Mouse (Mus musculus): ENCODE measurements around the gene Arpin. TPM values are rescaled to one million over a fixed set of nuclear protein-coding genes. Genes with fewer than 3 reads are reported as not detected.

Gene Arpin
- polyA plus RNA-seq (2011; ENCODE audit: insufficient read length, low read depth, missing spikeins): 31.1 and 43.8 TPM in 2 replicates

GRCm38 (mm10) chr7:79934862-79935510, at the start of gene Arpin:
Gene Arpin (minus strand): TSS chr7:79935359.
- H3K4me1 ChIP-seq (ENCODE audit: control insufficient read depth, insufficient read depth, low read length): no peaks in the 10 kb centered on the region; the same call in 1 of the 2 replicates

GRCm38 (mm10) chr7:79975316-79975715, 40.2 kb upstream of the Arpin start:
- no peak for TF ChIP-seq CTCF (IDR thresholded peaks at IDR 0.05; ENCODE audit: borderline replicate concordance, insufficient read depth, low read length)
- no peak for TF ChIP-seq POLR2A (IDR thresholded peaks at IDR 0.05; ENCODE audit: low read depth, low read length)
- no peak overlapping the region for H3K27ac ChIP-seq (ENCODE audit: insufficient read depth, low read length)
- no peak overlapping the region for H3K4me3 ChIP-seq (ENCODE audit: insufficient read depth, low read length)
- H3K4me1 ChIP-seq (ENCODE audit: control insufficient read depth, insufficient read depth, low read length): no peaks in the 10 kb centered on the region

More at GRCm38 (mm10) chr7:79934862-79935510, at the start of gene Arpin:
- Histone ChIP-seq H3K27ac (ENCODE audit: insufficient read depth, low read length) (peak within 1 kb of the TSS; percentile 58), H3K4me3 (ENCODE audit: insufficient read depth, low read length) (peak within 1 kb of the TSS; percentile 53)
- TF ChIP-seq POLR2A (IDR thresholded peaks at IDR 0.05; ENCODE audit: low read depth, low read length): peak; percentile 65
- no peak for TF ChIP-seq CTCF (IDR thresholded peaks at IDR 0.05; ENCODE audit: borderline replicate concordance, insufficient read depth, low read length)

DNA sequence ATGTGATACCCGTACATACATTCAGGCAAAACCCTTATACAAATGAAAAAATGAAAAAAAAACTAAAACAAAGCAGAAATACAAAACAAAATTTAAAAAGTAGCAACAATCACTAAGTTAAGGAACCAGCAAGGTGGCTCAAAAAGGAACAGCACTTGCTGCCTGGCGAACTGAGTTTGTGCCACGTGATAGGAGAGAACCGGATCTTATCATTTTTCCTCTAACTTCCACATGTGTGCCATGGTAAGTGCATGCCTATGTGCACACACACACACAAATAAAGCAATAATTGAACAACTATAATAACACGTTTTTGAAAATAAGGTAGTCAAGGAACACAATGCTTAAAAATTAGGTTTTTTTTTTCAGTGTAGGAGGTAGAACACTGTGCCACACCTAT, 37.0 kb upstream of the Arpin start:
- Histone ChIP-seq H3K4me1 (ENCODE audit: control insufficient read depth, insufficient read depth, low read length) (no peaks in the 10 kb centered on the region), H3K27ac (ENCODE audit: insufficient read depth, low read length) (no peak overlapping the region), H3K4me3 (ENCODE audit: insufficient read depth, low read length) (no peak overlapping the region)
- TF ChIP-seq POLR2A (IDR thresholded peaks at IDR 0.05; ENCODE audit: low read depth, low read length) (no peak), CTCF (IDR thresholded peaks at IDR 0.05; ENCODE audit: borderline replicate concordance, insufficient read depth, low read length) (no peak)

DNA sequence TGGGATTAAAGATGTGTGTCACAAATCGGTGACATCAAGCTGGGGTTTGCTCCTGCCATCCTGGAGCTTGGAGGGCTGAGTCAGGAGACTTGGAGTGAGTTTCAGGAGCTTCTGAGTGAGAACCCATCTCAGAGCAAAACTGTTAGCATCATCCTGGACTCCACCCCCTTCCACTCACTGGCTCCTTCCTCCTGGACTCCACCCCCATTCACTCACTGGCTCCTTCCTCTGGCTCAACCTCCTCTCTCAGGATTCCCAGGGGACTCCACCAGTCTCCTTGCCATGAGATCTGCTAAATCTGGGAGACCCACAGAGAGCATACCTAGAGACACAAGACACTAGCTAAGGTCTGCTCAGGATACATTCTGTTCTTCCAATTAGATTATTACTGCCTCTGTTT, 35.2 kb upstream of the Arpin start:
- Histone ChIP-seq H3K4me3 (ENCODE audit: insufficient read depth, low read length) (no peak overlapping the region), H3K4me1 (ENCODE audit: control insufficient read depth, insufficient read depth, low read length) (no peaks in the 10 kb centered on the region), H3K27ac (ENCODE audit: insufficient read depth, low read length) (no peak overlapping the region)
- TF ChIP-seq CTCF (IDR thresholded peaks at IDR 0.05; ENCODE audit: borderline replicate concordance, insufficient read depth, low read length): no peak
- TF ChIP-seq POLR2A (IDR thresholded peaks at IDR 0.05; ENCODE audit: low read depth, low read length): no peak

- Histone ChIP-seq H3K4me3 (ENCODE audit: insufficient read depth, low read length) (no peak overlapping the region), H3K27ac (ENCODE audit: insufficient read depth, low read length) (no peak overlapping the region), H3K4me1 (ENCODE audit: control insufficient read depth, insufficient read depth, low read length) (no peaks in the 10 kb centered on the region)
- TF ChIP-seq POLR2A (IDR thresholded peaks at IDR 0.05; ENCODE audit: low read depth, low read length) (no peak), CTCF (IDR thresholded peaks at IDR 0.05; ENCODE audit: borderline replicate concordance, insufficient read depth, low read length) (no peak)
Observed at GRCm38 (mm10) chr7:79968326-79968725, 33.2 kb upstream of the Arpin start.

- Histone ChIP-seq H3K4me3 (ENCODE audit: insufficient read depth, low read length) (no peak overlapping the region), H3K27ac (ENCODE audit: insufficient read depth, low read length) (no peak overlapping the region), H3K4me1 (ENCODE audit: control insufficient read depth, insufficient read depth, low read length) (no peaks in the 10 kb centered on the region)
- TF ChIP-seq POLR2A (IDR thresholded peaks at IDR 0.05; ENCODE audit: low read depth, low read length): no peak
- TF ChIP-seq CTCF (IDR thresholded peaks at IDR 0.05; ENCODE audit: borderline replicate concordance, insufficient read depth, low read length): no peak
Observed at GRCm38 (mm10) chr7:79961600-79961999, 26.4 kb upstream of the Arpin start.

DNA sequence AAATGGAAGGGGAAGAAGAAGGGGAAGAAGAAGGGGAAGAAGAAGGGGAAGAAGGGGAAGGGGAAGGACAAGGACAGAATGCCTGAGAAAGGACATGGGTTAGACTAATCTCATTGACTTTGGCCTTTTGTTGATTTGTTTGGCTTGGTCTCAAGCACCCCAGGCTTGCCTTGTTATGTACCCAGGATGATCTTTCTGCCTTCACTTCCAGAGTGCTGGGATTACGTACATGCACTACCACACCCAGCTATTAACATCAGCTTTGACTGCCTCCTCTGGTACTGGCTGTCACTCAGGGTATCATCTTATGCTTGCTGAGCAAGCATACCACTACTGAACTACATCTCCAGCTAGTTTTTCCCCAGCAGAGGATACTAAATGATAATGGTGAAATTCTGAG, 21.0 kb upstream of the Arpin start:
- Histone ChIP-seq H3K27ac (ENCODE audit: insufficient read depth, low read length) (no peak overlapping the region), H3K4me1 (ENCODE audit: control insufficient read depth, insufficient read depth, low read length) (no peaks in the 10 kb centered on the region), H3K4me3 (ENCODE audit: insufficient read depth, low read length) (no peak overlapping the region)
- no peak for TF ChIP-seq CTCF (IDR thresholded peaks at IDR 0.05; ENCODE audit: borderline replicate concordance, insufficient read depth, low read length)
- TF ChIP-seq POLR2A (IDR thresholded peaks at IDR 0.05; ENCODE audit: low read depth, low read length): no peak

DNA sequence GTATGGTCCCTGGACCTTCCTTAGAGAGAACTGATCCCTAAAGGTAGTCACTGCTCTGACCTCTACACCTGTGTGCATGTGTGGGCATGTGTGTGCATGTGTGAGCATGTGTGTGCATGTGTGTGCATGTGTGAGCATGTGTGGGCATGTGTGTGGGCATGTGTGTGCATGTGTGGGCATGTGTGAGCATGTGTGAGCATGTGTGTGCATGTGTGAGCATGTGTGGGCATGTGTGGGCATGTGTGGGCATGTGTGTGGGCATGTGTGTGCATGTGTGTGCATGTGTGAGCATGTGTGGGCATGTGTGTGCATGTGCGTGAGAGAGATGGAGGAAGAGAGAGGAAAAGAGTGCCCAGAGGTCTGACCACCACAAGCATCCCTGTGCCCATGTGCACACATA, 19.7 kb upstream of the Arpin start:
- Histone ChIP-seq H3K4me3 (ENCODE audit: insufficient read depth, low read length) (no peak overlapping the region), H3K27ac (ENCODE audit: insufficient read depth, low read length) (no peak overlapping the region), H3K4me1 (ENCODE audit: control insufficient read depth, insufficient read depth, low read length) (no peaks in the 10 kb centered on the region)
- no peak for TF ChIP-seq CTCF (IDR thresholded peaks at IDR 0.05; ENCODE audit: borderline replicate concordance, insufficient read depth, low read length)
- no peak for TF ChIP-seq POLR2A (IDR thresholded peaks at IDR 0.05; ENCODE audit: low read depth, low read length)

DNA sequence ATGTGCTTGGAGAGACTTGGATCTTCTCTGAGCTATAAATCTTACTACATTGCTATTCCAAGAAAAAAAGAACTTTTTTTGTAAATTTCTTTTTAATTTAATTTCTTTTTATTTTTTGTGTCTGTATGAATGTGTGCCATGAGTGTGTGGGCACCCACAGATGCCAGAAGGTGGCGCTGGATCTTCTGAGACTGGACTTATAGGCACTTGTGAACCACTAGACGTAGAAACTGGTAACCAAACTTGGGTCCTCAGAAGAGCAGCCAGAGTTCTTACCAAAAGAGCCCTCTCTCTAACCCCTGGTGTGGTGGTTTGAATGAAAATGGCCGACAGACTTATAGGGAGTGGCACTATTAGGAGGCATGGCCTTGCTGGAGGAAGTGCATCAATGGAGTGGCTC, 15.9 kb upstream of the Arpin start:
- Histone ChIP-seq H3K27ac (ENCODE audit: insufficient read depth, low read length) (no peak overlapping the region), H3K4me3 (ENCODE audit: insufficient read depth, low read length) (no peak overlapping the region), H3K4me1 (ENCODE audit: control insufficient read depth, insufficient read depth, low read length) (no peaks in the 10 kb centered on the region)
- no peak for TF ChIP-seq CTCF (IDR thresholded peaks at IDR 0.05; ENCODE audit: borderline replicate concordance, insufficient read depth, low read length)
- no peak for TF ChIP-seq POLR2A (IDR thresholded peaks at IDR 0.05; ENCODE audit: low read depth, low read length)

- Histone ChIP-seq H3K27ac (ENCODE audit: insufficient read depth, low read length) (no peak overlapping the region), H3K4me3 (ENCODE audit: insufficient read depth, low read length) (no peak overlapping the region), H3K4me1 (ENCODE audit: control insufficient read depth, insufficient read depth, low read length) (no peaks in the 10 kb centered on the region)
- no peak for TF ChIP-seq CTCF (IDR thresholded peaks at IDR 0.05; ENCODE audit: borderline replicate concordance, insufficient read depth, low read length)
- no peak for TF ChIP-seq POLR2A (IDR thresholded peaks at IDR 0.05; ENCODE audit: low read depth, low read length)
Observed at GRCm38 (mm10) chr7:79950236-79950635, 15.1 kb upstream of the Arpin start.
